Mouse (Mus musculus): ENCODE results near the gene Ddx25. TPM values are rescaled to one million over a fixed set of nuclear protein-coding genes. Genes with fewer than 3 reads are reported as not detected.
A peak's percentile ranks its signal among the peaks of the same experiment; 100 is the strongest.

Ddx25 gene
- total and polyA plus RNA-seq, 2 experiments = 0.01 TPM; not detected in 1

DNA sequence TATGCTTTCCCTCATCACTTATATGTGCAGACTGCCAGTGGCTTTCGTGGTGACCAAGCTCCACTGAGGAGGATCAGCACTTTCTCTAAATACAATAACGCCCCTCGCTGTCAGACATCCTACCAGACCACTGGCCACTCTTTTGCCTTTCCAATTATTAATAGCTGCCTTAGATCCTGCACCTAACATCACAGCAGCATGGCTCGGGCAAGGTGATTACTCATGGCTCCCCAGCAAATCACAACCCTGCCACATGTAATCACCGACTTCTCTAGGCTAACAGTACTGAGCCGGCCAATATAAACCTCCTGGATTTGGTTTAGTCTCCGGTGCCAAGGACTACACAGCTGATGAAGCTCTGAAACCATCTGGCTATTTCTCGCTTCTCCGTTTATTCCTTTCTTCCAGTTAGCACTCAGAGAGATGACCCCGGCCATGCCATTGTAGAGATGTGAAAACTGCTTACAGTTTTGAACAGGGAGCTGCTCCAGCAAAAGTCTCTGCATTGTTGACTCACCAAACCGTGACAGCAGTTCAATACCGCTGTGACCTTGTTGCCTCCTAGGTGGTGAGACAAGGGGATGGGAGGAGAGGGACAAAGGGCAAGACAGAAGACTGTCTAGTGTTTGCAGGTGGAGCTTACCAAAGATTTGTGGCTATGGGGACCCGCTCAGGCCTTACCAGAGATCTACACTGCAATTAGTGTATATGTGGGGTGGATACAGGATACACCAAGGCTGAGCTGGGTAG, 19.2 kb downstream of the Ddx25 start:
- H3K9ac ChIP-seq (ENCODE audit: low read depth, low read length) = no peak overlapping the region
- no peaks in the 10 kb centered on the region for H3K79me2 ChIP-seq (ENCODE audit: control insufficient read depth, insufficient read depth, low read length)
- no peak overlapping the region for H3K4me3 ChIP-seq (ENCODE audit: insufficient read depth, low read depth, low read length)
- H3K4me1 ChIP-seq (ENCODE audit: control insufficient read depth, insufficient read depth, low read length) = no peaks in the 10 kb centered on the region
- no peak for DNase-seq (ENCODE audit: extremely low read depth, low read depth, low spot score)
- no peak overlapping the region for H3K27ac ChIP-seq (replicated peaks; ENCODE audit: insufficient read depth, low read depth, low read length)
- no peaks in the 10 kb centered on the region for H3K36me3 ChIP-seq (ENCODE audit: control insufficient read depth, insufficient read depth, low read length)
- no peaks in the 10 kb centered on the region for H3K27me3 ChIP-seq (ENCODE audit: control insufficient read depth, insufficient read depth, low read length)
- TF ChIP-seq CTCF (IDR thresholded peaks at IDR 0.05; ENCODE audit: low read depth, low read length) = no peak
- no peak for TF ChIP-seq POLR2A (IDR thresholded peaks at IDR 0.05; ENCODE audit: extremely low read depth, insufficient read depth, low read length)
- WGBS = 60% methylated on average over 13 of the region's 13 CpGs

DNA sequence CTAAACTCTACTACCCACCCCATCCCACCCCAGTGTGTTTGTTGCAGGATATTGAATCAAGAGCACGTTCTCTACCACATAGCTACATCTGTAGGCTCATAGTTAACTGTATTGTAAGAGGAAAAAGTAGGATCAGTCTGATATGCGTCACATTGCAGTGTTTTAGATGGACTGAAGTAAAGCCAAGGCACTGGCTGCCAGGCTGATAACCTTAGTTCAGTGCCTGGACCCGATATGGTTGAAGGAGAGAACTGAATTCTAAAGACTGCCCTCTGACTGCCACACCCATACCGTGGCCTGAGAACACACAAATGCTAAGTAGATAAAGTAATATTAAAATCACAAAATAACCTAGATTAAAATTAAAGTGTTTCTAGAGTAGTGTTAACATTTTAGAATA, 22.5 kb downstream of the Ddx25 start:
- Histone ChIP-seq H3K4me3 (ENCODE audit: insufficient read depth, low read depth, low read length) (no peak overlapping the region), H3K9ac (ENCODE audit: low read depth, low read length) (no peak overlapping the region), H3K79me2 (ENCODE audit: control insufficient read depth, insufficient read depth, low read length) (no peaks in the 10 kb centered on the region), H3K27ac (replicated peaks; ENCODE audit: insufficient read depth, low read depth, low read length) (no peak overlapping the region), H3K4me1 (ENCODE audit: control insufficient read depth, insufficient read depth, low read length) (no peaks in the 10 kb centered on the region), H3K36me3 (ENCODE audit: control insufficient read depth, insufficient read depth, low read length) (no peaks in the 10 kb centered on the region), H3K27me3 (ENCODE audit: control insufficient read depth, insufficient read depth, low read length) (no peaks in the 10 kb centered on the region)
- no peak for TF ChIP-seq CTCF (IDR thresholded peaks at IDR 0.05; ENCODE audit: low read depth, low read length)
- no peak for TF ChIP-seq POLR2A (IDR thresholded peaks at IDR 0.05; ENCODE audit: extremely low read depth, insufficient read depth, low read length)
- no peak for DNase-seq (ENCODE audit: extremely low read depth, low read depth, low spot score)
- 65% methylated on average over 4 of the region's 4 CpGs for WGBS

- Histone ChIP-seq H3K4me3 (ENCODE audit: insufficient read depth, low read depth, low read length) (no peak overlapping the region), H3K36me3 (ENCODE audit: control insufficient read depth, insufficient read depth, low read length) (no peaks in the 10 kb centered on the region), H3K79me2 (ENCODE audit: control insufficient read depth, insufficient read depth, low read length) (no peaks in the 10 kb centered on the region), H3K4me1 (ENCODE audit: control insufficient read depth, insufficient read depth, low read length) (no peaks in the 10 kb centered on the region), H3K27ac (replicated peaks; ENCODE audit: insufficient read depth, low read depth, low read length) (no peak overlapping the region), H3K27me3 (ENCODE audit: control insufficient read depth, insufficient read depth, low read length) (no peaks in the 10 kb centered on the region), H3K9ac (ENCODE audit: low read depth, low read length) (no peak overlapping the region)
- WGBS = 11% methylated on average over 2 of the region's 2 CpGs
- TF ChIP-seq POLR2A (IDR thresholded peaks at IDR 0.05; ENCODE audit: extremely low read depth, insufficient read depth, low read length) (no peak), CTCF (IDR thresholded peaks at IDR 0.05; ENCODE audit: low read depth, low read length) (peak; percentile 71)
- DNase-seq (ENCODE audit: extremely low read depth, low read depth, low spot score) = no peak
Measured at GRCm38 (mm10) chr9:35535110-35535509, 23.2 kb downstream of the Ddx25 start.

- Histone ChIP-seq H3K36me3 (ENCODE audit: control insufficient read depth, insufficient read depth, low read length) (no peaks in the 10 kb centered on the region), H3K79me2 (ENCODE audit: control insufficient read depth, insufficient read depth, low read length) (no peaks in the 10 kb centered on the region), H3K4me3 (ENCODE audit: insufficient read depth, low read depth, low read length) (no peak overlapping the region), H3K4me1 (ENCODE audit: control insufficient read depth, insufficient read depth, low read length) (no peaks in the 10 kb centered on the region), H3K9ac (ENCODE audit: low read depth, low read length) (no peak overlapping the region), H3K27me3 (ENCODE audit: control insufficient read depth, insufficient read depth, low read length) (no peaks in the 10 kb centered on the region), H3K27ac (replicated peaks; ENCODE audit: insufficient read depth, low read depth, low read length) (no peak overlapping the region)
- DNase-seq (ENCODE audit: extremely low read depth, low read depth, low spot score) = no peak
- no peak for TF ChIP-seq CTCF (IDR thresholded peaks at IDR 0.05; ENCODE audit: low read depth, low read length)
- TF ChIP-seq POLR2A (IDR thresholded peaks at IDR 0.05; ENCODE audit: extremely low read depth, insufficient read depth, low read length) = no peak
- WGBS = 82% methylated on average over 9 of the region's 9 CpGs
Measured at GRCm38 (mm10) chr9:35533266-35533665, 25.1 kb downstream of the Ddx25 start.

- Histone ChIP-seq H3K9ac (ENCODE audit: low read depth, low read length) (no peak overlapping the region), H3K36me3 (ENCODE audit: control insufficient read depth, insufficient read depth, low read length) (no peaks in the 10 kb centered on the region), H3K27ac (replicated peaks; ENCODE audit: insufficient read depth, low read depth, low read length) (no peak overlapping the region), H3K4me1 (ENCODE audit: control insufficient read depth, insufficient read depth, low read length) (no peaks in the 10 kb centered on the region), H3K27me3 (ENCODE audit: control insufficient read depth, insufficient read depth, low read length) (no peaks in the 10 kb centered on the region), H3K79me2 (ENCODE audit: control insufficient read depth, insufficient read depth, low read length) (no peaks in the 10 kb centered on the region), H3K4me3 (ENCODE audit: insufficient read depth, low read depth, low read length) (no peak overlapping the region)
- WGBS = 38% methylated on average over 1 of the region's 1 CpGs
- no peak for DNase-seq (ENCODE audit: extremely low read depth, low read depth, low spot score)
- TF ChIP-seq POLR2A (IDR thresholded peaks at IDR 0.05; ENCODE audit: extremely low read depth, insufficient read depth, low read length) (no peak), CTCF (IDR thresholded peaks at IDR 0.05; ENCODE audit: low read depth, low read length) (no peak)
Measured at GRCm38 (mm10) chr9:35529796-35530195, 28.5 kb downstream of the Ddx25 start.

GRCm38 (mm10) chr9:35529141-35529540, 29.2 kb downstream of the Ddx25 start:
- H3K79me2 ChIP-seq (ENCODE audit: control insufficient read depth, insufficient read depth, low read length) = no peaks in the 10 kb centered on the region
- H3K27ac ChIP-seq (replicated peaks; ENCODE audit: insufficient read depth, low read depth, low read length) = no peak overlapping the region
- DNase-seq (ENCODE audit: extremely low read depth, low read depth, low spot score) = no peak
- TF ChIP-seq CTCF (IDR thresholded peaks at IDR 0.05; ENCODE audit: low read depth, low read length) = no peak
- no peak for TF ChIP-seq POLR2A (IDR thresholded peaks at IDR 0.05; ENCODE audit: extremely low read depth, insufficient read depth, low read length)
- WGBS = 74% methylated on average over 3 of the region's 3 CpGs
- H3K36me3 ChIP-seq (ENCODE audit: control insufficient read depth, insufficient read depth, low read length) = no peaks in the 10 kb centered on the region
- no peaks in the 10 kb centered on the region for H3K27me3 ChIP-seq (ENCODE audit: control insufficient read depth, insufficient read depth, low read length)
- H3K9ac ChIP-seq (ENCODE audit: low read depth, low read length) = no peak overlapping the region
- H3K4me3 ChIP-seq (ENCODE audit: insufficient read depth, low read depth, low read length) = no peak overlapping the region
- H3K4me1 ChIP-seq (ENCODE audit: control insufficient read depth, insufficient read depth, low read length) = no peaks in the 10 kb centered on the region

Data from liver, adult 2 months (tissue).